Mouse (Mus musculus): Measurements from ENCODE around the gene Rnf32.

DNA sequence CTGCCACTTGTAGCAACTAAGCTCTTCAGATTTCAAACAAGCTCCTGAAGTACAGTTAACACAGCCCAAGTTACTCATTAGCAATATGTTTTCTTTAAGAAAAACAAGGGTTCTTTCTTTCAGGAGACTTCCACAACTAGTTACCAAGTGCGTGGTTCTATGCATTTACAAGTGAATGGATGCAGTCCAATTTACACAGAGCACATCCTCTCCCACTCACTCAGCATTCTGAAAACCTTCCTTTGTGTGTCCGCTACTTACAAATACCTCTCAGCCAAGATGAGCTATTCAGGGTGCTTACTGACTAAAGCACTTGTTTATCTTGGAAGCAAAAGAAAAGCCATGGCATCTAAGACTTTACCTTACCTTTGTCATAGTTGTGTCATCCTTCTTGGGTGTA is 58.1 kb downstream of the Rnf32 start:
- no peak for TF ChIP-seq POLR2A (IDR thresholded peaks at IDR 0.05; ENCODE audit: borderline replicate concordance, control insufficient read depth, low read depth, low read length)
- TF ChIP-seq CTCF (IDR thresholded peaks at IDR 0.05; ENCODE audit: control insufficient read depth, insufficient read depth, low read length), result no peak
